Mouse (Mus musculus) olfactory bulb, adult 2 months (tissue): Measurements from ENCODE around the gene Nr1i3. TPM values are rescaled to one million over a fixed set of nuclear protein-coding genes. Genes with fewer than 3 reads are reported as not detected.

Source experiments
- H3K27ac ChIP-seq: fragments of 200-500 bp; 2 replicates; pipeline ENCODE4 v1.5.1; 2012; ENCODE audit warnings: low read depth, low read length; ENCODE audit not compliant: insufficient read depth
- H3K4me1 ChIP-seq: fragments of 200-500 bp; 2 replicates; pipeline ENCODE4 v1.6.1; 2012; ENCODE audit warnings: low read length; ENCODE audit not compliant: control insufficient read depth, insufficient read depth
- H3K4me3 ChIP-seq: fragments of 200-500 bp; 2 replicates; pipeline ENCODE4 v1.5.1; 2012; ENCODE audit warnings: mild to moderate bottlenecking, low read depth, low read length, moderate library complexity; ENCODE audit not compliant: insufficient read depth
- CTCF ChIP-seq: fragments of 200-500 bp; IDR thresholded peaks from 2 replicates; pipeline ENCODE4 v1.5.1; 2012; ENCODE audit warnings: low read depth, mild to moderate bottlenecking, low read length, moderate library complexity; ENCODE audit not compliant: insufficient read depth
- POLR2A ChIP-seq: fragments of 200-500 bp; IDR thresholded peaks from 2 replicates; pipeline ENCODE4 v1.6.1; 2012; ENCODE audit warnings: mild to moderate bottlenecking, low read depth, low read length, moderate library complexity; ENCODE audit not compliant: insufficient read depth
- WGBS: fragments of 180-500 bp; shearing (Covaris S2); methylation state at CpG from one replicate; pipeline ENCODE4 v1.1.7; 2018; 5-methylcytosine and 5-hydroxymethylcytosine counted together
- polyA plus RNA-seq: library from polyadenylated mRNA; stranded (reverse); fragments of >200 nt; gene quantifications from 2 replicates; pipeline ENCODE4 v1.2.4, GENCODE M21; 2012; ENCODE audit warnings: low replicate concordance; ENCODE audit not compliant: missing spikeins, insufficient read depth, insufficient read length

Gene Nr1i3
- polyA plus RNA-seq = not detected in 2 replicates

GRCm38 (mm10) chr1:171213801-171214496 is at the start of gene Nr1i3:
Nr1i3 (plus strand) TSS chr1:171213970.
- no peak within 1 kb of the TSS for H3K4me3 ChIP-seq
- WGBS = 71% methylated on average over 10 of the region's 10 CpGs
- no peak for TF ChIP-seq CTCF
- no peak for TF ChIP-seq POLR2A
- peaks cover 8% of the 10 kb centered on the region for H3K4me1 ChIP-seq
- no peak within 1 kb of the TSS for H3K27ac ChIP-seq

- H3K4me3 ChIP-seq = no peak overlapping the region
- TF ChIP-seq CTCF = no peak
- no peak for TF ChIP-seq POLR2A
- H3K4me1 ChIP-seq = peaks cover 6% of the 10 kb centered on the region; the same call in 1 of the 2 replicates
- no peak overlapping the region for H3K27ac ChIP-seq
- 35% methylated on average over 3 of the region's 3 CpGs for WGBS
These were observed 49.5 kb upstream of the Nr1i3 start for GRCm38 (mm10) chr1:171164258-171164657.

DNA sequence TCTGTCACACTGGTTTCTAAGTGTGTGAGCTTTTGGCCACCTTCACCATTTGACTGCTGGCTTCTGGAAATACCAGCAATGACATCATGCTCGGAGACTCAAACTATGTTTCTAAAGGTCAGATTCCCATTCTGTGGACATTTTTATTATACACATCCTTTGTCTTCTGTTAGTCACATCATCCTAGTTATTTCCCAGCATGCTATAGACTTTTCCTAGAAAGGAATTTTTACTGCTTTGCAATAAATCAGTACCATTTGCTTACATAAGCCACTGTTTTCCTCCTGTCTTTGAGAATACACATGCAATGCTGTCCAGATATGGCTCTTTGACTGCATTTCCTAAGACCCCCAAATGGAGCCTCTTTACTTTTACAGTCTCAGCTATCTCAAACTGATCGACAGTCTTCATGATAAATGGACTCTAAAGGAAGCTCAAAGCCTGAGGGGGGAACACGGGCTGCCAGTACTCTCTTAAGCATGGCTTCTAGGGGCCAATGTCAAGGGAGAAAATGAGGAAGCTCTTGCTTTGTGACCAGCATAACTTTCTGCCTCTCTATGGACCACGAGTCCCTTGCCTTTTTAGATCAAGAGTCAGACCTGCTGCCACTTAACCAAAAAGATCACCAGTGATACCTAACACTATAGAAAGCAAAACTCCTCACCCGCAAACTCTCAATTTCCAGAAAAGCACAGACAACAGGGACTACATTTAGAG is 48.0 kb upstream of the Nr1i3 start:
- Histone ChIP-seq H3K4me3 (no peak overlapping the region), H3K27ac (no peak overlapping the region), H3K4me1 (peaks cover 1% of the 10 kb centered on the region)
- 81% methylated on average over 5 of the region's 5 CpGs for WGBS
- TF ChIP-seq POLR2A = no peak
- TF ChIP-seq CTCF = no peak

- WGBS = 89% methylated on average over 12 of the region's 12 CpGs
- H3K4me1 ChIP-seq = peaks cover 17% of the 10 kb centered on the region
- H3K4me3 ChIP-seq = no peak overlapping the region
- TF ChIP-seq POLR2A (no peak), CTCF (no peak)
- no peak overlapping the region for H3K27ac ChIP-seq
These were observed 44.9 kb upstream of the Nr1i3 start for GRCm38 (mm10) chr1:171168906-171169305.

DNA sequence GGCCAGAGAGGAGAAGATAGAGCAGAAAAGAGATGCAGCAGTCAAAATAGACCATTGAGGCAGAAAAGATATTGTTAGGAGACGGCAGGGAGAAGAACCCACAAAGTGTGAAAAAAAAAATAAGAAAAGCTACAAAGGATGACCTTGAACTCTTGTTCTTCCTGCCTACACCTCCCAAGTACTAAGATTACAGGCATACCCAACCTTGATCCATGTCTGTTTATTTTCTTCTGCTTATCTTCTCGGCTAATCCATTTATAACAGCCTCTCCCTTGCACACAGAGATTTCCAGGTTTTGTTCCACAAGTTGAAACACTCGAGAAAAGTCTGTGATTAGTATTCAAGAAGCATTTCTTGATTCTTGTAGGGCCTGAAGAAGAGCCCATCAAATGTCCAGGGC is 43.9 kb upstream of the Nr1i3 start:
- no peak overlapping the region for H3K27ac ChIP-seq
- WGBS = 66% methylated on average over 3 of the region's 3 CpGs
- no peak for TF ChIP-seq POLR2A
- no peak for TF ChIP-seq CTCF

DNA sequence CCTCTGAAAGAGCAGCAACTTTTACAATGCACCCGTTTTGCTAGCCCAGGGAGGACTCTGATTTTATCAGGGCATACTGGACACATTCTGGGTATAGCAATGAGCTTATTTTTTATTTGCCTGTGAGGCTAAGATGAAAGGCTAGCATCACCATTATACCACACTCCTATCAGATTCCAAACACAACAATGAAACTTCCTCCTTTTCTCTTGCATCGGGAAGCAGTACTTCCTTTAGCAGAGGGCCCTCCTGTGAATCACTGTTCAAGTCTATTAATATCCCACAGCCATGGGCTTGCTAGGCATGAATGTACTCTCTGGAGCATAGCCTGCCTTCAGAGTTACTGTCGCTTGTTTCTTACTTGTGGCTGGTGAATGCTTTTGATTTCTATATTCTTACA is 42.6 kb upstream of the Nr1i3 start:
- H3K4me3 ChIP-seq = no peak overlapping the region
- TF ChIP-seq POLR2A = no peak
- TF ChIP-seq CTCF = no peak
- peak overlapping the region; percentile 76; the same call in 1 of the 2 replicates for H3K27ac ChIP-seq
- peaks cover 18% of the 10 kb centered on the region for H3K4me1 ChIP-seq
- WGBS = 30% methylated on average over 3 of the region's 3 CpGs

More for the DNA sequence above, 43.9 kb upstream of the Nr1i3 start:
- Histone ChIP-seq H3K4me1 (peaks cover 18% of the 10 kb centered on the region), H3K4me3 (no peak overlapping the region)

DNA sequence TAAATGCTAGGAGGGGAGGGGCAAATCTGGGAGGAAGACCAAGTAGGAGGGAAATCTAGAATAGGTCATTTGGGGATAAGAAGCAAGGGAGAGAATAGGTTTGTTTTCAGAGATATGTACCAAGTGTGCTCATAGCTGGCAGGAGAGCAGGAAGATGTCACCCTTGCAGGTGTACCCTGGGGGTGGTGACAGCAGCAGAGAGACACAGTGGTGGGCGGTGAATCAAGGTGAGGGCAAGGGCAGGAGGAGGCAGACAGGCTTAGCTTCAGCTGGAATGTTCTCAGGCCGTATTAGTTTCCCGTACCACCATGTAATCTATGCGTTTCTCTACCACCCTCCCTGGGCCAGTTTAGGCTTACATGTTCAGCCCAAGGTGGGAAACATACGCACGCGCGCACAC is 41.0 kb upstream of the Nr1i3 start:
- no peak overlapping the region for H3K4me3 ChIP-seq
- peak overlapping the region; percentile 83 for H3K27ac ChIP-seq
- 83% methylated on average over 8 of the region's 8 CpGs for WGBS
- peaks cover 23% of the 10 kb centered on the region for H3K4me1 ChIP-seq
- no peak for TF ChIP-seq POLR2A
- TF ChIP-seq CTCF = no peak

- no peak for TF ChIP-seq POLR2A
- TF ChIP-seq CTCF = no peak
These were observed 34.1 kb upstream of the Nr1i3 start for GRCm38 (mm10) chr1:171179487-171180171.

More at GRCm38 (mm10) chr1:171179487-171180171, 34.1 kb upstream of the Nr1i3 start:
- Histone ChIP-seq H3K4me3 (no peak overlapping the region), H3K27ac (no peak overlapping the region), H3K4me1 (peaks cover 12% of the 10 kb centered on the region)
- 56% methylated on average over 5 of the region's 5 CpGs for WGBS
